ENCODE assay signal across 9 mouse cellular contexts in the genomic region with DNA sequence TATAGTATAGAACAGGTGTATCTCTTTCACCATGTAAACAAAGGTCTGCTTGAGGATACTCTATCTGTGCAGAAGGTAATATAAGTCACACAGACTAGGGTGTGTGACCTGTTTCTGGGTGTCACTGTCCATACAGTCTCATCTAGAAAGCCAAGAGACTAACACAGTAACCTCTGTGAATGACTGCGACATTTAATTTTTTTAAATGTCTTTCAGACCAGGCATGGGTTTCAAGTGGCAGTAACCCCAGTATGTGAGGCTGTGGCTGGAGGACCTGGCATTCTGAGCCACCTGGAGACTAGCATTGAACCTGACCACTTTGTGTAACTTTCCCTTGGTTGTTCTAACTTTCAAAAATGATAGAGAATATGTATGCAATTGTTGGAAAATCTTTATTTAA. TPM values are rescaled to one million over a fixed set of nuclear protein-coding genes. Genes with fewer than 3 reads are reported as not detected.
DNase-seq lines count a peak whose midpoint lies in the region; ATAC-seq and TF ChIP-seq lines count a peak whose summit lies in the region.
"Had no signal": no experiment of that assay in that cellular context is flagged by ENCODE, and none has a peak within 500 bp of the region (broad histone marks: within the 10 kb centered on the region; RNA-seq: fewer than 3 reads in every experiment).

No protein-coding gene starts in this region.

- no peaks in the 10 kb centered on the region for H3K27me3 ChIP-seq in forebrain, embryonic 11.5 days (ENCODE audit: control insufficient read depth, insufficient read depth, low read length)
- no peaks in the 10 kb centered on the region for H3K27me3 ChIP-seq in limb, embryonic 12.5 days
- no peaks in the 10 kb centered on the region for H3K27me3 ChIP-seq in neural tube, embryonic 15.5 days (replicated peaks)

- no peak overlapping the region; the same call in 1 of the 2 replicates for H3K9ac ChIP-seq in forebrain, embryonic 11.5 days (ENCODE audit: low read length)
- H3K9ac ChIP-seq in limb, embryonic 12.5 days (replicated peaks) = no peak overlapping the region
- peak overlapping the region; percentile 89 for H3K9ac ChIP-seq in neural tube, embryonic 15.5 days (replicated peaks)

- no peak for DNase-seq in left cerebral cortex, adult 2 months (ENCODE audit: extremely low spot score in 1 of 2, low spot score in 2 of 2)
- DNase-seq in left cerebral cortex, postnatal 14 days (ENCODE audit: low spot score in 2 of 2) = no peak
- no peak for DNase-seq in forebrain, embryonic 11.5 days (ENCODE audit: low spot score)
- DNase-seq in left cerebral cortex, adult 11 months (ENCODE audit: low spot score) = no peak
- no peak for DNase-seq in kidney, adult 9 months
- no peak for DNase-seq in adrenal gland, postnatal 4 days (ENCODE audit: low spot score in 2 of 2)
- DNase-seq: gastrocnemius, postnatal 14 days had no signal

- no peaks in the 10 kb centered on the region for H3K9me3 ChIP-seq in forebrain, embryonic 11.5 days (ENCODE audit: control insufficient read depth, low read length)
- H3K9me3 ChIP-seq in limb, embryonic 12.5 days = no peaks in the 10 kb centered on the region
- no peaks in the 10 kb centered on the region for H3K9me3 ChIP-seq in neural tube, embryonic 15.5 days (replicated peaks)

- H3K4me2 ChIP-seq in forebrain, embryonic 11.5 days (ENCODE audit: low read depth, low read length, severe bottlenecking) = peak overlapping the region; percentile 61
- peak overlapping the region; percentile 66 for H3K4me2 ChIP-seq in limb, embryonic 12.5 days
- H3K4me2 ChIP-seq in neural tube, embryonic 15.5 days = peak overlapping the region; percentile 67

- no peak for TF ChIP-seq CTCF in left cerebral cortex, adult 2 months (IDR thresholded peaks at IDR 0.05)

- WGBS in forebrain, embryonic 11.5 days = 79% methylated on average over 1 of the region's 1 CpGs
- 89% methylated on average over 1 of the region's 1 CpGs for WGBS in limb, embryonic 12.5 days
- WGBS in neural tube, embryonic 15.5 days = 90% methylated on average over 1 of the region's 1 CpGs

- H3K36me3 ChIP-seq in forebrain, embryonic 11.5 days (ENCODE audit: control insufficient read depth, insufficient read depth, low read length) = no peaks in the 10 kb centered on the region
- H3K36me3 ChIP-seq in limb, embryonic 12.5 days = peaks cover 9% of the 10 kb centered on the region
- peaks cover 3% of the 10 kb centered on the region; the same call in 1 of the 2 replicates for H3K36me3 ChIP-seq in neural tube, embryonic 15.5 days

- intact Hi-C loops in left cerebral cortex, adult 2 months (cut with DNase I) = loop anchor here (2.0 to 5.0 kb wide), 2 partner anchors 70 to 116 kb away; a partner anchor contains a TSS
- intact Hi-C loops in left cerebral cortex, postnatal 14 days (cut with DNase I) = loop anchor here (2.0 to 10.0 kb wide), 2 partner anchors 68 to 268 kb away; a partner anchor contains a TSS

- 0 out of 2 replicates have a peak, but pooled peaks cover 2% of the 10 kb centered on the region for H3K4me1 ChIP-seq in forebrain, embryonic 11.5 days (replicated peaks; ENCODE audit: control insufficient read depth, insufficient read depth, low read length)
- H3K4me1 ChIP-seq in limb, embryonic 12.5 days (replicated peaks) = peaks cover 13% of the 10 kb centered on the region; the same call in 1 of the 2 replicates
- H3K4me1 ChIP-seq in neural tube, embryonic 15.5 days = peaks cover 29% of the 10 kb centered on the region

- no peak for ATAC-seq in forebrain, embryonic 11.5 days (replicated peaks; ENCODE audit: low FRiP score)
- ATAC-seq in limb, embryonic 12.5 days (ENCODE audit: insufficient number of reproducible peaks, insufficient read depth, low FRiP score, low TSS enrichment, low read depth) = no peak
- no peak for ATAC-seq in neural tube, embryonic 15.5 days (ENCODE audit: low FRiP score)

- H3K4me3 ChIP-seq in left cerebral cortex, adult 2 months = peak overlapping the region; percentile 78
- H3K4me3 ChIP-seq in forebrain, embryonic 11.5 days (ENCODE audit: low read depth, low read length) = peak overlapping the region; percentile 70
- peak overlapping the region; percentile 60 for H3K4me3 ChIP-seq in limb, embryonic 12.5 days (replicated peaks)
- peak overlapping the region; percentile 80 for H3K4me3 ChIP-seq in neural tube, embryonic 15.5 days (replicated peaks)

- peak overlapping the region; percentile 99 for H3K27ac ChIP-seq in left cerebral cortex, adult 2 months
- H3K27ac ChIP-seq in forebrain, embryonic 11.5 days (ENCODE audit: low read depth, low read length) = no peak overlapping the region
- H3K27ac ChIP-seq in limb, embryonic 12.5 days = no peak overlapping the region
- H3K27ac ChIP-seq in neural tube, embryonic 15.5 days (replicated peaks) = 0 out of 2 replicates have a peak overlapping the region, but pooled peaks have one; percentile 18

RNA-seq across cellular contexts. Expression of a gene that starts 1.2 kb away (rescaled TPM):
- 10 to 100 TPM; 68.5 to 69.7 TPM for total RNA-seq in left cerebral cortex, adult 2 months (2021)
- total RNA-seq in left cerebral cortex, postnatal 14 days (2021) = 10 to 100 TPM; 73.9 to 77.1 TPM
- polyA plus RNA-seq in forebrain, embryonic 11.5 days (2014; fragmentation: Nextera tagmentation; extraction: Ambion mirVana) = 50.5 and 63.0 TPM in 2 replicates
- polyA plus RNA-seq in limb, embryonic 12.5 days (2016; fragmentation: Nextera tagmentation; extraction: Ambion mirVana) = 67.4 and 74.0 TPM in 2 replicates
- 60.2 and 69.7 TPM in 2 replicates for polyA plus RNA-seq in neural tube, embryonic 15.5 days (2015; fragmentation: Nextera tagmentation; extraction: Ambion mirVana)
- total RNA-seq in adrenal gland, postnatal 4 days (2021) = 100 to 1,000 TPM; 108 to 117 TPM

Comparison
In these comparisons a context has a peak if more than half of its experiments do, and no peak if none do; other contexts are left out.
1. H3K27ac ChIP-seq: peak in left cerebral cortex, adult 2 months (single experiment) and neural tube, embryonic 15.5 days (single experiment); none in forebrain, embryonic 11.5 days (single experiment) and limb, embryonic 12.5 days (single experiment).
2. Peak in every context shown above with its lines, with median percentiles within 50 percentile points of each other: H3K4me3 ChIP-seq and H3K4me2 ChIP-seq.